Mouse (Mus musculus) limb, embryonic 14.5 days (tissue): ENCODE measurements around the gene Ccdc12. TPM values are rescaled to one million over a fixed set of nuclear protein-coding genes. Genes with fewer than 3 reads are reported as not detected.

Experiments used
- ATAC-seq: fragments of 200-750 bp; cut with Nextera tagmentation; 2 replicates; pipeline ENCODE4 v1.8.0; 2017; ENCODE audit warnings: low read depth, moderate number of reproducible peaks, moderate TSS enrichment; ENCODE audit not compliant: low FRiP score
- DNase-seq: peaks from one replicate; pipeline ENCODE4 v3.0.0-alpha.2; 2015; ENCODE audit warnings: low spot score
- H3K27ac ChIP-seq: fragments of 300-500 bp; sonication (generic); replicated peaks from 2 replicates; pipeline ENCODE4 v1.5.1; 2014; ENCODE audit warnings: low read depth, mild to moderate bottlenecking, low read length, moderate library complexity, mixed read lengths
- H3K27me3 ChIP-seq: fragments of 300-500 bp; sonication (generic); 2 replicates; pipeline ENCODE4 v1.6.1; 2014; ENCODE audit warnings: low read length, mixed read lengths; ENCODE audit not compliant: control insufficient read depth, insufficient read depth
- H3K36me3 ChIP-seq: fragments of 300-500 bp; sonication (generic); 2 replicates; pipeline ENCODE4 v1.6.1; 2014; ENCODE audit warnings: mild to moderate bottlenecking, low read length, moderate library complexity, mixed read lengths; ENCODE audit not compliant: control insufficient read depth, insufficient read depth
- H3K4me1 ChIP-seq: fragments of 300-500 bp; sonication (generic); 2 replicates; pipeline ENCODE4 v1.6.1; 2014; ENCODE audit warnings: antibody characterized with exemption, low read length, mixed read lengths; ENCODE audit not compliant: control insufficient read depth, insufficient read depth
- H3K4me2 ChIP-seq: fragments of 300-500 bp; sonication (generic); replicated peaks from 2 replicates; pipeline ENCODE4 v1.6.1; 2014; ENCODE audit warnings: low read depth, mild to moderate bottlenecking, low read length, moderate library complexity; ENCODE audit not compliant: severe bottlenecking
- H3K4me3 ChIP-seq: fragments of 300-500 bp; sonication (generic); replicated peaks from 2 replicates; pipeline ENCODE4 v1.5.1; 2014; ENCODE audit warnings: low read length
- H3K9ac ChIP-seq: fragments of 300-500 bp; sonication (generic); 2 replicates; pipeline ENCODE4 v1.6.1; 2014; ENCODE audit warnings: mild to moderate bottlenecking, low read depth, low read length, moderate library complexity; ENCODE audit not compliant: severe bottlenecking
- H3K9me3 ChIP-seq: fragments of 300-500 bp; sonication (generic); 2 replicates; pipeline ENCODE4 v1.6.1; 2016; ENCODE audit warnings: low read length; ENCODE audit not compliant: control insufficient read depth
- POLR2A ChIP-seq: fragments of 200-500 bp; IDR thresholded peaks from 2 replicates; pipeline ENCODE4 v1.8.0; 2012; ENCODE audit warnings: inconsistent platforms, mild to moderate bottlenecking, moderate library complexity, borderline replicate concordance; ENCODE audit not compliant: insufficient read depth, insufficient read length; ENCODE audit errors: extremely low read depth
- WGBS: fragments of 180-500 bp; shearing (Covaris S2); extraction: QIAGEN DNeasy Blood & Tissue Kit; methylation state at CpG from one replicate; pipeline ENCODE4 v1.1.7; 2014; 5-methylcytosine and 5-hydroxymethylcytosine counted together
- polyA plus RNA-seq, 2 experiments: library from polyadenylated mRNA; depleted of rRNA in 1 of 2; stranded (reverse) in 1 of 2; unstranded in 1 of 2; fragments of >200 nt; fragmentation: Nextera tagmentation in 1 of 2; extraction: Ambion mirVana in 1 of 2; gene quantifications; 2 replicates each; pipeline versions ENCODE4 v1.2.1 to v1.2.3; 2012 to 2014

Gene Ccdc12
- polyA plus RNA-seq, 2 experiments: 83.8 to 102 TPM

- Histone ChIP-seq H3K27me3 (no peaks in the 10 kb centered on the region), H3K9ac (no peak overlapping the region), H3K4me3 (no peak overlapping the region), H3K4me2 (no peak overlapping the region), H3K36me3 (no peaks in the 10 kb centered on the region), H3K27ac (no peak overlapping the region), H3K9me3 (no peaks in the 10 kb centered on the region), H3K4me1 (0 out of 2 replicates have a peak, but pooled peaks cover 3% of the 10 kb centered on the region)
- 84% methylated on average over 6 of the region's 6 CpGs for WGBS
- DNase-seq (no peak), ATAC-seq (no peak)
- no peak for TF ChIP-seq POLR2A
Observed at GRCm38 (mm10) chr9:110668601-110669293, 12.4 kb downstream of the Ccdc12 start.

- TF ChIP-seq POLR2A: no peak
- no peaks in the 10 kb centered on the region for H3K9me3 ChIP-seq
- no peak overlapping the region for H3K4me2 ChIP-seq
- DNase-seq (no peak), ATAC-seq (no peak)
- no peaks in the 10 kb centered on the region for H3K27me3 ChIP-seq
- no peaks in the 10 kb centered on the region for H3K36me3 ChIP-seq
- H3K4me1 ChIP-seq: 0 out of 2 replicates have a peak, but pooled peaks cover 3% of the 10 kb centered on the region
- H3K4me3 ChIP-seq: no peak overlapping the region
- H3K9ac ChIP-seq: no peak overlapping the region
- no peak overlapping the region for H3K27ac ChIP-seq
- 92% methylated on average over 5 of the region's 5 CpGs for WGBS
Observed at GRCm38 (mm10) chr9:110669785-110670184, 13.5 kb downstream of the Ccdc12 start.

- no peak for ATAC-seq
- H3K27ac ChIP-seq: no peak overlapping the region
- DNase-seq: no peak
- H3K4me1 ChIP-seq: no peaks in the 10 kb centered on the region
- no peak overlapping the region for H3K4me3 ChIP-seq
- no peak for TF ChIP-seq POLR2A
- H3K4me2 ChIP-seq: no peak overlapping the region
- WGBS: 65% methylated on average over 7 of the region's 7 CpGs
- H3K36me3 ChIP-seq: no peaks in the 10 kb centered on the region
- H3K9me3 ChIP-seq: no peaks in the 10 kb centered on the region
- H3K9ac ChIP-seq: no peak overlapping the region
- H3K27me3 ChIP-seq: no peaks in the 10 kb centered on the region
Observed at GRCm38 (mm10) chr9:110672462-110673106, 16.3 kb downstream of the Ccdc12 start.

DNA sequence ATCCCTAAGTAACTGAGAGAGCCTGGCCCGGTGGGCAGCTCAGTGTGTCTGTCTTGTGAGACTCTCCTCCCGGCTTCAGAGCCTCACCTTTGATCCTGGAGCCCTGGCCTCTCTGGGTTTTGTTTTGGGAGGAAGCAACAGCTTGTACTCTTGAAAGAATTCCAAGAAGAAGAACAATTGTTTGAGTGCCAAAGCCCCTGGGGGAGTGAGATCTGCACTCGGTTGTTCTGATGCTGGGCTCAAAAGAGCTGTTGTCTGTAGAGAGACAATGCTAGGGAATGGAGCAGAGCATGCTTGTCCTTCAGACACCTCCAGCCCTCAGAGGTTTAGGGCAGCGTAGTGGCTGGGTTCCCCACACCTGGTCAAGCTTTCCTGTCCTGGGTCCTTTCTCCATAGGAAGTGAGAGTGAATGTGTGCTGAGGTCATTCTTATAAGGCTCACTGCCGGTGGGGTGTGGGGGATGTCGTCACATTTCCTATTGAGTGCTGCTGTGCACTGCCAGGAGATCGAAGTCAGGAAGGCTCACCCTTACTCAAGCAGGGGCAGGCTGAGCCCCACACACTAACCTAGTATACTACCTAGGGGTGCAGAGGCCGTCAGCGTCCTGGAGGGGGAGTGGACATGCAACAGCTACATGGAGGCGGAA lies 16.9 kb downstream of the Ccdc12 start:
- WGBS: 76% methylated on average over 10 of the region's 10 CpGs
- H3K4me1 ChIP-seq: no peaks in the 10 kb centered on the region
- H3K4me3 ChIP-seq: no peak overlapping the region
- DNase-seq (no peak), ATAC-seq (no peak)
- H3K9me3 ChIP-seq: no peaks in the 10 kb centered on the region
- H3K4me2 ChIP-seq: no peak overlapping the region
- no peak overlapping the region for H3K27ac ChIP-seq
- no peak overlapping the region for H3K9ac ChIP-seq
- H3K27me3 ChIP-seq: no peaks in the 10 kb centered on the region
- no peak for TF ChIP-seq POLR2A
- H3K36me3 ChIP-seq: no peaks in the 10 kb centered on the region

- Histone ChIP-seq H3K9me3 (no peaks in the 10 kb centered on the region), H3K4me1 (no peaks in the 10 kb centered on the region), H3K36me3 (no peaks in the 10 kb centered on the region), H3K4me3 (no peak overlapping the region), H3K27ac (no peak overlapping the region), H3K9ac (no peak overlapping the region), H3K27me3 (no peaks in the 10 kb centered on the region), H3K4me2 (no peak overlapping the region)
- no peak for TF ChIP-seq POLR2A
- 79% methylated on average over 8 of the region's 8 CpGs for WGBS
- ATAC-seq: no peak
- no peak for DNase-seq
Observed at GRCm38 (mm10) chr9:110676492-110676911, 20.2 kb downstream of the Ccdc12 start.
